Mouse (Mus musculus) brown adipose tissue, adult 24 weeks (tissue): Measurements from ENCODE around the gene Aldh16a1. TPM values are rescaled to one million over a fixed set of nuclear protein-coding genes. Genes with fewer than 3 reads are reported as not detected.

Experiments
- H3K27ac ChIP-seq: fragments of 200-500 bp; replicated peaks from 2 replicates; pipeline ENCODE4 v1.5.1; 2012; ENCODE audit warnings: low read depth, mild to moderate bottlenecking, low read length
- H3K4me1 ChIP-seq: fragments of 200-500 bp; 2 replicates; pipeline ENCODE4 v1.6.1; 2012; ENCODE audit warnings: low read length, mixed read lengths; ENCODE audit not compliant: control insufficient read depth, insufficient read depth, insufficient read length
- H3K4me3 ChIP-seq: fragments of 200-500 bp; 2 replicates; pipeline ENCODE4 v1.5.1; 2012; ENCODE audit warnings: low read depth, mild to moderate bottlenecking, low read length, moderate library complexity; ENCODE audit not compliant: insufficient read depth
- polyA plus RNA-seq: library from polyadenylated mRNA; stranded (reverse); fragments of >200 nt; gene quantifications from 2 replicates; pipeline ENCODE4 v1.2.4, GENCODE M21; 2012; ENCODE audit not compliant: missing spikeins, insufficient read depth, insufficient read length

The Aldh16a1 gene
- polyA plus RNA-seq, 1 experiment: 28.0 TPM

DNA sequence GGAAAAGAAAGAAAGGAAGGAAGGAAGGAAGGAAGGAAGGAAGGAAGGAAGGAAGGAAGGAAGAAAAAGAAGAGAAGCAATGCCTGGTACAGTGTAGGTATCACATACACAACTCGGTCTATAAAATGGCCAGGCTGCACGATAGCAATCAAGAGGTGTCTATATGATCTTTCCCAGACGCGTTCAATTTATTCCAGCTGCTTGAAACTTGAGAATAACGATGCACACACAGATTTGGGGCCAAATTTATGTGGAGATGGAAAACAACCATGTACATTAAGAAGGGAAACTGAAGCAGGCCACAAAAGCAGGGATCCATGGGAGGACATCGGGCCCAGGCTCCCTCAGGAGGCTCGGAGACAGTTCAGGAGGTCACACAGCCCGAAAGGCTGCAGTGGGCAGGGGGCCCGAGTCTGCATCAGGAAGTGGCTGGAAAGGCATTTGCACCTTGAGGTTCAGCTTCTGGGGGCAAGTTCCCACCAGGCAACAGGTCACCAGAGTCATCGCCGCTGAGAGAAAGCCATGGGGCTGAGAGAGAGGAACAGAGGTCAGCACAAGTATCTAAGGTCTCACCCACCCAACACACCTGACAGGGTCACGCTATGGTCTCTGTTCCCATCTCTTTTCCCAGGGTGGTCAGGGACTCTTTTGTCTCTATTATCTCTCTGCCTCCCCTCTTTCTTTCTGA, 61.4 kb downstream of the Aldh16a1 start:
- Histone ChIP-seq H3K4me3 (no peak overlapping the region), H3K4me1 (peaks cover 12% of the 10 kb centered on the region), H3K27ac (no peak overlapping the region)

DNA sequence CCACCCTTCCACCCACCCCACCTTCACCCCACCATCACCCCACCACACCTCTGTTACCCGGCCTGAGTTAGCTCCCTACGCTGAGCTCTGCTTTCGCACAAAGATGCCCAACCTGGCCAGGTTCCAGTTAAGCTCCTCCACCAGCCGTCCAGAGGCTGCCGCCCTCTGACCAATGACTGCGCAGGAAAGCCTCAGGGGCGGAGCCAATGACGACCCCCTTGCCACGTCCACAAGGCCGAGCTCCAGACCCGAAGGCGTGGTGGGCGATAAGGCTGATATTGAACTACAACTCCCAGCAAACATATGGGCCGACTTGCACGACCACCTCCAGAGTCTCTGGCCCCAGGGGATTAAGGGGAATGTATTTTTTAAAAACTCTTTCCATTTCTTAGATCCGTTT, 62.3 kb downstream of the Aldh16a1 start, which contains the start of gene Rcn3:
Gene Rcn3, minus strand, starts transcription at position 174 of the 400 bp plus-strand sequence.
- Histone ChIP-seq H3K4me1 (peaks cover 5% of the 10 kb centered on the region; the same call in 1 of the 2 replicates), H3K27ac (no peak within 1 kb of the TSS), H3K4me3 (peak within 1 kb of the TSS; percentile 40)

DNA sequence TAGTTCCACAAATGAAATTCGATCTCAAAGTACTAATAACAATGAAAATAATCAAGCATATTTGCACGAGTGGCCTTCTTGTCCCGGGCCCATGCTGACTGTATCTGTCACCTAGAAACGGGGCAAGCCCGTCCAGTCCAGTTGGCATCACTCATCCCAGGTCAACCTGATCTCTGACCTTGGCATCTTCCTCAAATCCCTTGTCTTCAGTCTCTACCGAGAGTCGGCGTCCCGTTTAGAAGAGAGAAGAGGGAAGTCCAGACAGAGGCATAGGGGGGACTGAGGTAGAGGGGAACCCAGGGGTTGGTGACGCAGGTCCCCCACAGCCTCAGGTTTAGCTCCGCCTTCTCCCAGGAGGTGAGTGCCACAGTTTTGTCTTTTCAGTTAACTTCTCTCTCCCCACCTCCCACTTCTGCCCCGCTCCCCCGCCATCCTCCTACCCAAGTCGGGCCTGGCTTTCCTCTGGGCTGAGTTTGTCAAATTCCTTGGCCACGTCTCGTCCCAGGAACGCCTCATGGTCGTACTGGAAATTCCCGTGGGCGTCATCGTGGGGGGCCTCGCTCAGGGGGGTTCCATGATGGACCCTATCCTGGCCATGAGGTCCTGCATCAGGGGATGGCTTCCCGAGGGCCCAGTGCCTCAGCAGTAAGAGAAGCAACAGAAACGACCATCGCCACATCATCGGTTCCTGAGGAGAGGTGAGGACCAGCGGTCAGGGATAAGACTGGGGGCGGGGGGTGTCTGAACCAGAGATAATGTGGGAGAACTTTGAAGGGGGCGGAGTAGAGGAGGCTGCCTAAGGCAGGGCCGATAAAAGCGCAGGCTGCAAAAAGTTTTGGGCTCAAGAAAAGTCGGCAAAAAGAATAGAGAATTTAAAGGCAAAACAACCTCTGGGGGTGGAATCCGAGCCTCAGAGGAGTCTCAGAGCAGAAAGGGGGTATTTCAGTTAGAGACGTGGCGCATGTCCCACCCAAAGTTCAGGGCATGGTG, 63.1 kb downstream of the Aldh16a1 start:
- peak overlapping the region; percentile 40 for H3K4me3 ChIP-seq
- H3K27ac ChIP-seq: no peak overlapping the region
- peaks cover 5% of the 10 kb centered on the region; the same call in 1 of the 2 replicates for H3K4me1 ChIP-seq

Other genes with a start within 250 kb of the Aldh16a1 start
- gene Ap2a1, start 225.1 kb downstream of the Aldh16a1 start, polyA plus RNA-seq: 21.5 and 23.0 TPM in 2 replicates
- gene Tsks, start 211.4 kb downstream of the Aldh16a1 start, polyA plus RNA-seq: not detected in 2 replicates
- gene Cpt1c, start 179.7 kb downstream of the Aldh16a1 start, polyA plus RNA-seq: 0.58 and 0.75 TPM in 2 replicates
- gene Prmt1, start 168.0 kb downstream of the Aldh16a1 start, polyA plus RNA-seq: 47.1 and 73.7 TPM in 2 replicates
- 40.8 and 41.4 TPM in 2 replicates for gene Irf3, start 156.9 kb downstream of the Aldh16a1 start, polyA plus RNA-seq
- gene Bcl2l12, start 155.9 kb downstream of the Aldh16a1 start, polyA plus RNA-seq: 8.9 and 9.1 TPM in 2 replicates
- gene Scaf1, start 138.2 kb downstream of the Aldh16a1 start, polyA plus RNA-seq: 26.3 and 27.5 TPM in 2 replicates
- 76.5 and 82.6 TPM in 2 replicates for gene Rras, start 136.6 kb downstream of the Aldh16a1 start, polyA plus RNA-seq
- 4.8 and 5.4 TPM in 2 replicates for gene Prr12, start 101.7 kb downstream of the Aldh16a1 start, polyA plus RNA-seq
- gene Nosip, start 92.2 kb downstream of the Aldh16a1 start, polyA plus RNA-seq: 24.3 and 26.8 TPM in 2 replicates
- 17.2 and 33.8 TPM in 2 replicates for gene Prrg2, start 91.9 kb downstream of the Aldh16a1 start, polyA plus RNA-seq
- 12.7 and 16.4 TPM in 2 replicates for gene Rcn3, start 62.4 kb downstream of the Aldh16a1 start, polyA plus RNA-seq
- 167 and 170 TPM in 2 replicates for gene Fcgrt, start 50.7 kb downstream of the Aldh16a1 start, polyA plus RNA-seq
- 1,258 and 1,344 TPM in 2 replicates for gene Rps11, start 30.1 kb downstream of the Aldh16a1 start, polyA plus RNA-seq
- gene Rpl13a, start 25.8 kb downstream of the Aldh16a1 start, polyA plus RNA-seq: 1,142 and 1,278 TPM in 2 replicates
- gene Gm45713, start 18.4 kb downstream of the Aldh16a1 start, polyA plus RNA-seq: not detected in 2 replicates
- gene Flt3l, start 18.2 kb downstream of the Aldh16a1 start, polyA plus RNA-seq: 5.9 and 6.8 TPM in 2 replicates
- 50.5 and 66.3 TPM in 2 replicates for gene Pih1d1, start 281 bp downstream of the Aldh16a1 start, polyA plus RNA-seq
- gene Slc17a7, start 9.4 kb upstream of the Aldh16a1 start, polyA plus RNA-seq: not detected in 2 replicates
- gene Gfy, start 25.0 kb upstream of the Aldh16a1 start, polyA plus RNA-seq: not detected in 2 replicates
- gene Pth2, start 26.4 kb upstream of the Aldh16a1 start, polyA plus RNA-seq: not detected in 2 replicates
- not detected in 2 replicates for gene Ccdc155, start 50.3 kb upstream of the Aldh16a1 start, polyA plus RNA-seq
- gene Dkkl1, start 57.6 kb upstream of the Aldh16a1 start, polyA plus RNA-seq: not detected in 2 replicates
- gene Tead2, start 61.2 kb upstream of the Aldh16a1 start, polyA plus RNA-seq: 3.2 and 4.9 TPM in 2 replicates
- gene Cd37, start 84.5 kb upstream of the Aldh16a1 start, polyA plus RNA-seq: 4.1 and 4.5 TPM in 2 replicates
- gene Slc6a16, start 86.5 kb upstream of the Aldh16a1 start, polyA plus RNA-seq: not detected in 2 replicates
- gene Slc6a21, start 122.9 kb upstream of the Aldh16a1 start, polyA plus RNA-seq: not detected in 2 replicates
- 4.0 and 5.0 TPM in 2 replicates for gene Trpm4, start 179.2 kb upstream of the Aldh16a1 start, polyA plus RNA-seq
- 8.1 and 16.2 TPM in 2 replicates for gene Hrc, start 180.7 kb upstream of the Aldh16a1 start, polyA plus RNA-seq
- gene Ppfia3, start 212.4 kb upstream of the Aldh16a1 start, polyA plus RNA-seq: not detected in 2 replicates
- gene Lin7b, start 216.0 kb upstream of the Aldh16a1 start, polyA plus RNA-seq: not detected in 2 replicates
- 69.0 and 82.7 TPM in 2 replicates for gene Snrnp70, start 241.2 kb upstream of the Aldh16a1 start, polyA plus RNA-seq